Mouse (Mus musculus): Measurements from ENCODE around the gene Kazn. TPM values are rescaled to one million over a fixed set of nuclear protein-coding genes. Genes with fewer than 3 reads are reported as not detected.

Kazn gene
- total RNA-seq, 1 experiment = 14.0 TPM

GRCm38 (mm10) chr4:142070840-142071239, 168.4 kb downstream of the Kazn start:
- Histone ChIP-seq H3K4me1 (ENCODE audit: control insufficient read depth in 2 of 2, insufficient read depth in 2 of 2, low read length in 2 of 2, poor library complexity in 1 of 2) (peaks cover 57% of the 10 kb centered on the region in 2 experiments), H3K9ac (ENCODE audit: insufficient read depth, low read depth, low read length, poor library complexity, severe bottlenecking) (peak overlapping the region; percentile 69; the same call in 1 of the 2 replicates)
- DNase-seq (ENCODE audit: low read depth, low spot score) = peak; percentile 83

GRCm38 (mm10) chr4:142068899-142069812, 170.0 kb downstream of the Kazn start:
- in situ Hi-C loops (cut with MboI; ENCODE audit: low sequenced_read_pairs in 2 of 2, unreplicated experiment in 2 of 2) = no loop called here
- no peak for DNase-seq (ENCODE audit: low read depth, low spot score)
- H3K36me3 ChIP-seq (ENCODE audit: control insufficient read depth, insufficient read depth, low read length, poor library complexity, severe bottlenecking) = no peaks in the 10 kb centered on the region
- peak overlapping the region; percentile 12 to 24 for H3K4me3 ChIP-seq (ENCODE audit: insufficient read depth in 1 of 2, low read depth in 1 of 2, low read length in 2 of 2, poor library complexity in 1 of 2, severe bottlenecking in 1 of 2)
- H3K9ac ChIP-seq (ENCODE audit: insufficient read depth, low read depth, low read length, poor library complexity, severe bottlenecking) = peak overlapping the region; percentile 52
- peak overlapping the region; percentile 93 for H3K27ac ChIP-seq (ENCODE audit: insufficient read depth, low read depth, low read length, poor library complexity, severe bottlenecking)
- no peaks in the 10 kb centered on the region for H3K9me3 ChIP-seq (ENCODE audit: control insufficient read depth, insufficient read depth, low read depth, low read length)
- TF ChIP-seq MAFK (IDR thresholded peaks at IDR 0.05; ENCODE audit: insufficient read depth, low read depth, low read length) = no peak
- peak; percentile 56; the same call in 1 of the 2 replicates for TF ChIP-seq CHD2 (IDR thresholded peaks at IDR 0.05; ENCODE audit: low read depth, low read length)
- H3K4me1 ChIP-seq (ENCODE audit: control insufficient read depth in 2 of 2, insufficient read depth in 2 of 2, low read length in 2 of 2, poor library complexity in 1 of 2) = peaks cover 51 to 57% of the 10 kb centered on the region in 2 experiments

More at GRCm38 (mm10) chr4:142070840-142071239, 168.4 kb downstream of the Kazn start:
- TF ChIP-seq ZC3H11A (IDR thresholded peaks at IDR 0.05; ENCODE audit: borderline replicate concordance, low read depth, low read length) (no peak), CHD2 (IDR thresholded peaks at IDR 0.05; ENCODE audit: low read depth, low read length) (peak; percentile 69), HCFC1 (IDR thresholded peaks at IDR 0.05; ENCODE audit: borderline replicate concordance, insufficient read depth, low read length) (0 out of 2 replicates have a peak, but pooled peaks have one; percentile 47)
- Histone ChIP-seq H3K9me3 (ENCODE audit: control insufficient read depth, insufficient read depth, low read depth, low read length) (no peaks in the 10 kb centered on the region), H3K36me3 (ENCODE audit: control insufficient read depth, insufficient read depth, low read length, poor library complexity, severe bottlenecking) (no peaks in the 10 kb centered on the region), H3K4me3 (ENCODE audit: insufficient read depth in 1 of 2, low read depth in 1 of 2, low read length in 2 of 2, poor library complexity in 1 of 2, severe bottlenecking in 1 of 2) (0 out of 4 replicates have a peak overlapping the region, but pooled peaks of 1 of the 2 experiments have one; percentile 7), H3K27ac (ENCODE audit: insufficient read depth, low read depth, low read length, poor library complexity, severe bottlenecking) (peak overlapping the region; percentile 97)
- in situ Hi-C loops (cut with MboI; ENCODE audit: low sequenced_read_pairs in 2 of 2, unreplicated experiment in 2 of 2) = no loop called here

GRCm38 (mm10) chr4:142066576-142066975, 172.6 kb downstream of the Kazn start:
- no peak for DNase-seq (ENCODE audit: low read depth, low spot score)
- no peak overlapping the region for H3K4me3 ChIP-seq (ENCODE audit: insufficient read depth in 1 of 2, low read depth in 1 of 2, low read length in 2 of 2, poor library complexity in 1 of 2, severe bottlenecking in 1 of 2)
- 0 out of 2 replicates have a peak overlapping the region, but pooled peaks have one; percentile 51 for H3K9ac ChIP-seq (ENCODE audit: insufficient read depth, low read depth, low read length, poor library complexity, severe bottlenecking)
- peaks cover 49 to 58% of the 10 kb centered on the region in 2 experiments for H3K4me1 ChIP-seq (ENCODE audit: control insufficient read depth in 2 of 2, insufficient read depth in 2 of 2, low read length in 2 of 2, poor library complexity in 1 of 2)
- H3K27ac ChIP-seq (ENCODE audit: insufficient read depth, low read depth, low read length, poor library complexity, severe bottlenecking) = peak overlapping the region; percentile 73; the same call in 1 of the 2 replicates
- no peaks in the 10 kb centered on the region for H3K9me3 ChIP-seq (ENCODE audit: control insufficient read depth, insufficient read depth, low read depth, low read length)
- in situ Hi-C loops (cut with MboI; ENCODE audit: low sequenced_read_pairs in 2 of 2, unreplicated experiment in 2 of 2) = no loop called here
- TF ChIP-seq MAFK (IDR thresholded peaks at IDR 0.05; ENCODE audit: insufficient read depth, low read depth, low read length) = no peak
- no peak for TF ChIP-seq HCFC1 (IDR thresholded peaks at IDR 0.05; ENCODE audit: borderline replicate concordance, insufficient read depth, low read length)
- TF ChIP-seq ZNF384 (IDR thresholded peaks at IDR 0.05; ENCODE audit: low read depth, low read length) = no peak
- no peak for TF ChIP-seq ZC3H11A (IDR thresholded peaks at IDR 0.05; ENCODE audit: borderline replicate concordance, low read depth, low read length)
- TF ChIP-seq CHD2 (IDR thresholded peaks at IDR 0.05; ENCODE audit: low read depth, low read length) = no peak
- no peaks in the 10 kb centered on the region for H3K36me3 ChIP-seq (ENCODE audit: control insufficient read depth, insufficient read depth, low read length, poor library complexity, severe bottlenecking)

- Histone ChIP-seq H3K4me1 (ENCODE audit: control insufficient read depth in 2 of 2, insufficient read depth in 2 of 2, low read length in 2 of 2, poor library complexity in 1 of 2) (peaks cover 54 to 61% of the 10 kb centered on the region in 2 experiments), H3K9ac (ENCODE audit: insufficient read depth, low read depth, low read length, poor library complexity, severe bottlenecking) (peak overlapping the region; percentile 33; the same call in 1 of the 2 replicates), H3K4me3 (ENCODE audit: insufficient read depth in 1 of 2, low read depth in 1 of 2, low read length in 2 of 2, poor library complexity in 1 of 2, severe bottlenecking in 1 of 2) (no peak overlapping the region), H3K27ac (ENCODE audit: insufficient read depth, low read depth, low read length, poor library complexity, severe bottlenecking) (peak overlapping the region; percentile 73), H3K9me3 (ENCODE audit: control insufficient read depth, insufficient read depth, low read depth, low read length) (no peaks in the 10 kb centered on the region), H3K36me3 (ENCODE audit: control insufficient read depth, insufficient read depth, low read length, poor library complexity, severe bottlenecking) (no peaks in the 10 kb centered on the region)
- in situ Hi-C loops (cut with MboI; ENCODE audit: low sequenced_read_pairs in 2 of 2, unreplicated experiment in 2 of 2) = no loop called here
- DNase-seq (ENCODE audit: low read depth, low spot score) = no peak
- TF ChIP-seq MAFK (IDR thresholded peaks at IDR 0.05; ENCODE audit: insufficient read depth, low read depth, low read length) = no peak
- TF ChIP-seq CHD2 (IDR thresholded peaks at IDR 0.05; ENCODE audit: low read depth, low read length) = no peak
- TF ChIP-seq ZC3H11A (IDR thresholded peaks at IDR 0.05; ENCODE audit: borderline replicate concordance, low read depth, low read length) = no peak
- no peak for TF ChIP-seq ZNF384 (IDR thresholded peaks at IDR 0.05; ENCODE audit: low read depth, low read length)
- TF ChIP-seq HCFC1 (IDR thresholded peaks at IDR 0.05; ENCODE audit: borderline replicate concordance, insufficient read depth, low read length) = no peak
Observed at GRCm38 (mm10) chr4:142065835-142066234, 173.4 kb downstream of the Kazn start.

All from ES-E14 (cell line).